Mouse (Mus musculus) forebrain, embryonic 14.5 days (tissue): Measurements from ENCODE around the gene Slc38a2. TPM values are rescaled to one million over a fixed set of nuclear protein-coding genes. Genes with fewer than 3 reads are reported as not detected.

ENCODE experiments used
- ATAC-seq: fragments of 200-750 bp; cut with Nextera tagmentation; 2 replicates; pipeline ENCODE4 v1.8.0; 2017; ENCODE audit warnings: mild to moderate bottlenecking, moderate library complexity
- DNase-seq: peaks from one replicate; pipeline ENCODE4 v3.0.0-alpha.2; 2015; ENCODE audit warnings: low spot score
- H3K27ac ChIP-seq: fragments of 300-500 bp; sonication (generic); 2 replicates; pipeline ENCODE4 v1.5.1; 2014; ENCODE audit warnings: low read depth, mild to moderate bottlenecking, control low read depth, low read length, moderate library complexity
- H3K27me3 ChIP-seq: fragments of 300-500 bp; sonication (generic); replicated peaks from 2 replicates; pipeline ENCODE4 v1.6.1; 2014; ENCODE audit warnings: low read length, control low read depth, mixed read lengths; ENCODE audit not compliant: control insufficient read depth, insufficient read depth
- H3K36me3 ChIP-seq: fragments of 300-500 bp; sonication (generic); 2 replicates; pipeline ENCODE4 v1.6.1; 2014; ENCODE audit warnings: low read length, control low read depth; ENCODE audit not compliant: control insufficient read depth, insufficient read depth
- H3K4me1 ChIP-seq: fragments of 300-500 bp; sonication (generic); 2 replicates; pipeline ENCODE4 v1.6.1; 2014; ENCODE audit warnings: antibody characterized with exemption, low read length, control low read depth; ENCODE audit not compliant: control insufficient read depth, insufficient read depth
- H3K4me2 ChIP-seq: fragments of 300-500 bp; sonication (generic); 2 replicates; pipeline ENCODE4 v1.6.1; 2014; ENCODE audit warnings: mild to moderate bottlenecking, control low read depth, low read length
- H3K4me3 ChIP-seq: fragments of 300-500 bp; sonication (generic); 2 replicates; pipeline ENCODE4 v1.5.1; 2014; ENCODE audit warnings: low read depth, low read length, control low read depth
- H3K9ac ChIP-seq: fragments of 300-500 bp; sonication (generic); 2 replicates; pipeline ENCODE4 v1.6.1; 2014; ENCODE audit warnings: mild to moderate bottlenecking, low read length, control low read depth, moderate library complexity
- H3K9me3 ChIP-seq: fragments of 300-500 bp; sonication (generic); replicated peaks from 2 replicates; pipeline ENCODE4 v1.6.1; 2016; ENCODE audit warnings: low read length, control low read depth, mixed read lengths; ENCODE audit not compliant: control insufficient read depth
- WGBS: fragments of 180-500 bp; shearing (Covaris S2); extraction: QIAGEN DNeasy Blood & Tissue Kit; methylation state at CpG from one replicate; pipeline ENCODE4 v1.1.7; 2014; 5-methylcytosine and 5-hydroxymethylcytosine counted together
- polyA plus RNA-seq: library from polyadenylated mRNA; unstranded; fragments of >200 nt; fragmentation: Nextera tagmentation; extraction: Ambion mirVana; gene quantifications from 2 replicates; pipeline ENCODE4 v1.2.1, GENCODE M21; 2014

Gene Slc38a2
- polyA plus RNA-seq, 1 experiment from 2014 or later = 142 TPM

- Histone ChIP-seq H3K4me1 (no peaks in the 10 kb centered on the region), H3K9me3 (no peaks in the 10 kb centered on the region), H3K4me2 (no peak overlapping the region), H3K27ac (no peak overlapping the region), H3K36me3 (no peaks in the 10 kb centered on the region), H3K27me3 (no peaks in the 10 kb centered on the region), H3K9ac (no peak overlapping the region), H3K4me3 (no peak overlapping the region)
- WGBS = 77% methylated on average over 1 of the region's 1 CpGs
- ATAC-seq (no peak), DNase-seq (no peak)
These were observed 25.4 kb downstream of the Slc38a2 start for GRCm38 (mm10) chr15:96674089-96674488.

- Histone ChIP-seq H3K4me1 (no peaks in the 10 kb centered on the region), H3K36me3 (no peaks in the 10 kb centered on the region), H3K27ac (no peak overlapping the region), H3K27me3 (no peaks in the 10 kb centered on the region), H3K4me3 (no peak overlapping the region), H3K9me3 (no peaks in the 10 kb centered on the region), H3K9ac (no peak overlapping the region), H3K4me2 (no peak overlapping the region)
- 80% methylated on average over 6 of the region's 6 CpGs for WGBS
- no peak for DNase-seq
- no peak for ATAC-seq
These were observed 29.8 kb downstream of the Slc38a2 start for GRCm38 (mm10) chr15:96669721-96670120.

GRCm38 (mm10) chr15:96666663-96667062 lies 32.9 kb downstream of the Slc38a2 start:
- Histone ChIP-seq H3K4me1 (no peaks in the 10 kb centered on the region), H3K4me2 (peak overlapping the region; percentile 18; the same call in 1 of the 2 replicates), H3K9me3 (no peaks in the 10 kb centered on the region), H3K4me3 (no peak overlapping the region), H3K9ac (no peak overlapping the region), H3K27me3 (no peaks in the 10 kb centered on the region), H3K36me3 (no peaks in the 10 kb centered on the region), H3K27ac (no peak overlapping the region)
- DNase-seq = peak; percentile 87
- peak; percentile 82 for ATAC-seq
- 7% methylated on average over 7 of the region's 7 CpGs for WGBS

GRCm38 (mm10) chr15:96665889-96666288 lies 33.6 kb downstream of the Slc38a2 start:
- DNase-seq = peak; percentile 94
- Histone ChIP-seq H3K9ac (no peak overlapping the region), H3K9me3 (no peaks in the 10 kb centered on the region), H3K4me2 (no peak overlapping the region; the same call in 1 of the 2 replicates), H3K4me3 (no peak overlapping the region), H3K27ac (no peak overlapping the region), H3K4me1 (no peaks in the 10 kb centered on the region), H3K36me3 (no peaks in the 10 kb centered on the region), H3K27me3 (no peaks in the 10 kb centered on the region)
- ATAC-seq = peak; percentile 88
- WGBS = 6% methylated on average over 3 of the region's 3 CpGs

- no peaks in the 10 kb centered on the region for H3K4me1 ChIP-seq
- DNase-seq = no peak
- H3K9ac ChIP-seq = no peak overlapping the region
- no peak overlapping the region for H3K27ac ChIP-seq
- no peaks in the 10 kb centered on the region for H3K36me3 ChIP-seq
- H3K27me3 ChIP-seq = no peaks in the 10 kb centered on the region
- H3K4me3 ChIP-seq = no peak overlapping the region
- ATAC-seq = no peak
- no peaks in the 10 kb centered on the region for H3K9me3 ChIP-seq
- WGBS = 64% methylated on average over 13 of the region's 13 CpGs
- H3K4me2 ChIP-seq = no peak overlapping the region
These were observed 38.9 kb downstream of the Slc38a2 start for GRCm38 (mm10) chr15:96660590-96661141.

- H3K4me3 ChIP-seq = no peak overlapping the region
- DNase-seq = no peak
- no peaks in the 10 kb centered on the region for H3K36me3 ChIP-seq
- H3K4me2 ChIP-seq = no peak overlapping the region
- WGBS = 73% methylated on average over 14 of the region's 14 CpGs
- H3K9ac ChIP-seq = no peak overlapping the region
- no peaks in the 10 kb centered on the region for H3K9me3 ChIP-seq
- ATAC-seq = no peak
- no peaks in the 10 kb centered on the region for H3K4me1 ChIP-seq
- H3K27ac ChIP-seq = no peak overlapping the region
- H3K27me3 ChIP-seq = no peaks in the 10 kb centered on the region
These were observed 41.3 kb downstream of the Slc38a2 start for GRCm38 (mm10) chr15:96658275-96658602.

GRCm38 (mm10) chr15:96657576-96658274 lies 41.8 kb downstream of the Slc38a2 start:
- no peaks in the 10 kb centered on the region for H3K4me1 ChIP-seq
- H3K4me2 ChIP-seq = no peak overlapping the region
- H3K27ac ChIP-seq = no peak overlapping the region
- no peak overlapping the region for H3K9ac ChIP-seq
- no peaks in the 10 kb centered on the region for H3K36me3 ChIP-seq
- ATAC-seq (no peak), DNase-seq (no peak)
- H3K27me3 ChIP-seq = no peaks in the 10 kb centered on the region
- 70% methylated on average over 17 of the region's 17 CpGs for WGBS
- no peaks in the 10 kb centered on the region for H3K9me3 ChIP-seq
- no peak overlapping the region for H3K4me3 ChIP-seq

- H3K27me3 ChIP-seq = no peaks in the 10 kb centered on the region
- H3K4me1 ChIP-seq = no peaks in the 10 kb centered on the region
- H3K4me3 ChIP-seq = no peak overlapping the region
- H3K9ac ChIP-seq = no peak overlapping the region
- DNase-seq (no peak), ATAC-seq (no peak)
- H3K36me3 ChIP-seq = no peaks in the 10 kb centered on the region
- H3K9me3 ChIP-seq = no peaks in the 10 kb centered on the region
- no peak overlapping the region for H3K4me2 ChIP-seq
- WGBS = 93% methylated on average over 14 of the region's 14 CpGs
- H3K27ac ChIP-seq = no peak overlapping the region
These were observed 44.0 kb downstream of the Slc38a2 start for GRCm38 (mm10) chr15:96655514-96655913.

GRCm38 (mm10) chr15:96654714-96655113 lies 44.8 kb downstream of the Slc38a2 start:
- H3K27ac ChIP-seq = no peak overlapping the region
- DNase-seq (no peak), ATAC-seq (no peak)
- H3K4me3 ChIP-seq = no peak overlapping the region
- H3K9ac ChIP-seq = no peak overlapping the region
- no peaks in the 10 kb centered on the region for H3K9me3 ChIP-seq
- no peaks in the 10 kb centered on the region for H3K27me3 ChIP-seq
- no peaks in the 10 kb centered on the region for H3K36me3 ChIP-seq
- no peak overlapping the region for H3K4me2 ChIP-seq
- WGBS = 87% methylated on average over 8 of the region's 8 CpGs
- H3K4me1 ChIP-seq = no peaks in the 10 kb centered on the region
